Mouse (Mus musculus) myocyte (in vitro differentiated cells): ENCODE measurements around the gene Kcnk1. TPM values are rescaled to one million over a fixed set of nuclear protein-coding genes. Genes with fewer than 3 reads are reported as not detected.

ENCODE experiments used
- H3K27me3 ChIP-seq: one replicate; pipeline ENCODE4 v1.6.1; 2011; ENCODE audit not compliant: control insufficient read depth, insufficient read depth, insufficient read length
- H3K36me3 ChIP-seq: one replicate; pipeline ENCODE4 v1.6.1; 2011; ENCODE audit not compliant: control insufficient read depth, insufficient read depth
- H3K4me2 ChIP-seq: one replicate; pipeline ENCODE4 v1.6.1; 2011; ENCODE audit warnings: low read depth, control low read depth
- H3K4me3 ChIP-seq: one replicate; pipeline ENCODE4 v1.5.1; 2011; ENCODE audit warnings: mild to moderate bottlenecking, control low read depth, moderate library complexity
- H3K79me2 ChIP-seq: one replicate; pipeline ENCODE4 v1.6.1; 2011; ENCODE audit not compliant: control insufficient read depth, insufficient read depth
- H3ac ChIP-seq: one replicate; pipeline ENCODE4 v1.6.1; 2011; ENCODE audit not compliant: control insufficient read depth, insufficient read length
- CEBPB ChIP-seq: IDR thresholded peaks from 2 replicates; pipeline ENCODE4 v1.6.1; 2011; ENCODE audit warnings: mild to moderate bottlenecking, moderate library complexity; ENCODE audit not compliant: poor library complexity, insufficient read depth, severe bottlenecking
- E2F4 ChIP-seq: IDR thresholded peaks from one replicate; pipeline ENCODE4 v1.6.1; 2011; ENCODE audit warnings: mild to moderate bottlenecking, control low read depth, moderate library complexity; ENCODE audit not compliant: insufficient read depth
- MAX ChIP-seq: IDR thresholded peaks from one replicate; pipeline ENCODE4 v1.6.1; 2011; ENCODE audit warnings: low read depth, mild to moderate bottlenecking, control low read depth
- MYOD1 ChIP-seq, 3 experiments: IDR thresholded peaks; one replicate each; pipeline ENCODE4 v1.6.1; 2011; ENCODE audit warnings: control low read depth in 2 of 3, low read depth in 2 of 3, mild to moderate bottlenecking in 2 of 3, moderate library complexity in 1 of 3; ENCODE audit not compliant: insufficient read length in 2 of 3, control insufficient read depth in 1 of 3
- MYOG ChIP-seq, 3 experiments: IDR thresholded peaks; one replicate each; pipeline ENCODE4 v1.6.1; 2011; ENCODE audit warnings: control low read depth in 2 of 3, low read depth in 2 of 3, mild to moderate bottlenecking in 2 of 3; ENCODE audit not compliant: insufficient read length in 2 of 3, control insufficient read depth in 1 of 3, insufficient read depth in 1 of 3
- POLR2A ChIP-seq: IDR thresholded peaks from one replicate; pipeline ENCODE4 v1.6.1; 2011; ENCODE audit warnings: low read depth, mild to moderate bottlenecking, control low read depth, moderate library complexity; ENCODE audit not compliant: insufficient read length
- POLR2AphosphoS2 ChIP-seq: IDR thresholded peaks from one replicate; pipeline ENCODE4 v1.6.1; 2011; ENCODE audit warnings: low read depth, control low read depth; ENCODE audit not compliant: insufficient read length
- REST ChIP-seq: IDR thresholded peaks from one replicate; pipeline ENCODE4 v1.6.1; 2011; ENCODE audit warnings: mild to moderate bottlenecking, control low read depth, moderate library complexity; ENCODE audit not compliant: insufficient read depth, insufficient read length
- SRF ChIP-seq: IDR thresholded peaks from one replicate; pipeline ENCODE4 v1.6.1; 2011; ENCODE audit warnings: low read depth; ENCODE audit not compliant: control insufficient read depth, insufficient read length
- TCF12 ChIP-seq: IDR thresholded peaks from one replicate; pipeline ENCODE4 v1.6.1; 2011; ENCODE audit warnings: mild to moderate bottlenecking, control low read depth; ENCODE audit not compliant: poor library complexity, insufficient read depth, severe bottlenecking
- TCF3 ChIP-seq: IDR thresholded peaks from one replicate; pipeline ENCODE4 v1.6.1; 2011; ENCODE audit warnings: low read depth, control low read depth; ENCODE audit not compliant: insufficient read length
- USF1 ChIP-seq: IDR thresholded peaks from one replicate; pipeline ENCODE4 v1.6.1; 2011; ENCODE audit warnings: low read depth, mild to moderate bottlenecking, control low read depth, moderate library complexity
- polyA plus RNA-seq: library from polyadenylated mRNA; unstranded; fragments of >200 nt; fragmentation: generic; extraction: Trizol; gene quantifications from one replicate; pipeline ENCODE4 v1.2.1, GENCODE M21; 2012; ENCODE audit warnings: missing spikeins

Gene Kcnk1
- polyA plus RNA-seq, 1 experiment: not detected

GRCm38 (mm10) chr8:125999842-126000395, 4.9 kb downstream of the Kcnk1 start:
- H3K36me3 ChIP-seq: no peaks in the 10 kb centered on the region
- H3ac ChIP-seq: no peak overlapping the region
- H3K27me3 ChIP-seq: peaks cover 24% of the 10 kb centered on the region
- H3K4me3 ChIP-seq: no peak overlapping the region
- H3K79me2 ChIP-seq: no peaks in the 10 kb centered on the region
- no peak for TF ChIP-seq SRF
- TF ChIP-seq TCF12: no peak
- TF ChIP-seq REST: no peak
- TF ChIP-seq CEBPB: no peak
- TF ChIP-seq POLR2AphosphoS2: no peak
- TF ChIP-seq POLR2A: no peak
- TF ChIP-seq MAX: no peak
- no peak for TF ChIP-seq USF1
- TF ChIP-seq E2F4: no peak
- TF ChIP-seq MYOG (IDR thresholded peaks at IDR 0.05; ENCODE audit: control insufficient read depth in 1 of 3, insufficient read depth in 1 of 3, insufficient read length in 2 of 3, low read depth in 2 of 3): no peak
- H3K4me2 ChIP-seq: no peak overlapping the region

- Histone ChIP-seq H3ac (no peak overlapping the region), H3K4me3 (no peak overlapping the region), H3K27me3 (no peaks in the 10 kb centered on the region), H3K4me2 (no peak overlapping the region), H3K79me2 (no peaks in the 10 kb centered on the region), H3K36me3 (no peaks in the 10 kb centered on the region)
- TF ChIP-seq MAX: no peak
- TF ChIP-seq TCF12: no peak
- TF ChIP-seq REST: no peak
- no peak for TF ChIP-seq MYOG (IDR thresholded peaks at IDR 0.05; ENCODE audit: control insufficient read depth in 1 of 3, insufficient read depth in 1 of 3, insufficient read length in 2 of 3, low read depth in 2 of 3)
- no peak for TF ChIP-seq POLR2A
- no peak for TF ChIP-seq SRF
- TF ChIP-seq E2F4: no peak
- TF ChIP-seq MYOD1 (IDR thresholded peaks at IDR 0.05; ENCODE audit: control insufficient read depth in 1 of 3, insufficient read length in 2 of 3, low read depth in 2 of 3): no peak
- no peak for TF ChIP-seq USF1
- no peak for TF ChIP-seq CEBPB
- TF ChIP-seq TCF3: no peak
- no peak for TF ChIP-seq POLR2AphosphoS2
Observed at GRCm38 (mm10) chr8:126003546-126003945, 8.6 kb downstream of the Kcnk1 start.

- H3K4me3 ChIP-seq: no peak overlapping the region
Observed at GRCm38 (mm10) chr8:126004953-126005352, 10.0 kb downstream of the Kcnk1 start.

GRCm38 (mm10) chr8:126006310-126006990, 11.5 kb downstream of the Kcnk1 start:
- H3K79me2 ChIP-seq: no peaks in the 10 kb centered on the region
- no peak overlapping the region for H3K4me3 ChIP-seq
- no peak overlapping the region for H3ac ChIP-seq
- TF ChIP-seq POLR2AphosphoS2 (no peak), MYOD1 (IDR thresholded peaks at IDR 0.05; ENCODE audit: control insufficient read depth in 1 of 3, insufficient read length in 2 of 3, low read depth in 2 of 3) (no peak), POLR2A (no peak), CEBPB (no peak), TCF12 (no peak), MAX (no peak), E2F4 (no peak), USF1 (no peak), MYOG (IDR thresholded peaks at IDR 0.05; ENCODE audit: control insufficient read depth in 1 of 3, insufficient read depth in 1 of 3, insufficient read length in 2 of 3, low read depth in 2 of 3) (no peak), SRF (no peak)
- no peak overlapping the region for H3K4me2 ChIP-seq
- no peaks in the 10 kb centered on the region for H3K27me3 ChIP-seq
- no peaks in the 10 kb centered on the region for H3K36me3 ChIP-seq

More at GRCm38 (mm10) chr8:126004953-126005352, 10.0 kb downstream of the Kcnk1 start:
- Histone ChIP-seq H3K27me3 (no peaks in the 10 kb centered on the region), H3K36me3 (no peaks in the 10 kb centered on the region), H3K4me2 (no peak overlapping the region), H3K79me2 (no peaks in the 10 kb centered on the region), H3ac (no peak overlapping the region)
- TF ChIP-seq MAX (no peak), TCF3 (no peak), POLR2AphosphoS2 (no peak), SRF (no peak), MYOG (IDR thresholded peaks at IDR 0.05; ENCODE audit: control insufficient read depth in 1 of 3, insufficient read depth in 1 of 3, insufficient read length in 2 of 3, low read depth in 2 of 3) (no peak), MYOD1 (IDR thresholded peaks at IDR 0.05; ENCODE audit: control insufficient read depth in 1 of 3, insufficient read length in 2 of 3, low read depth in 2 of 3) (no peak), CEBPB (no peak), TCF12 (no peak), REST (no peak)
